Mouse (Mus musculus) lung, postnatal 0 days (tissue): ENCODE results near the gene St6galnac3.

Source experiments
- CTCF ChIP-seq: IDR thresholded peaks from 2 replicates; pipeline ENCODE4 v1.5.1; 2016; ENCODE audit warnings: antibody characterized with exemption, mild to moderate bottlenecking
- EP300 ChIP-seq: IDR thresholded peaks from 2 replicates; pipeline ENCODE4 v1.6.1; 2016; ENCODE audit warnings: antibody characterized with exemption, mild to moderate bottlenecking, control low read depth

- TF ChIP-seq EP300 (no peak), CTCF (no peak)
Measured at GRCm38 (mm10) chr3:153480636-153481006, 244.4 kb downstream of the St6galnac3 start.
